Mouse (Mus musculus) liver, embryonic 11.5 days (tissue): Measurements from ENCODE around the gene Ing4. TPM values are rescaled to one million over a fixed set of nuclear protein-coding genes. Genes with fewer than 3 reads are reported as not detected.

Experiments used
- ATAC-seq: fragments of 200-750 bp; cut with Nextera tagmentation; replicated peaks from 2 replicates; pipeline ENCODE4 v1.8.0; 2017; ENCODE audit warnings: moderate number of reproducible peaks, mild to moderate bottlenecking, moderate TSS enrichment, moderate library complexity; ENCODE audit not compliant: low FRiP score
- DNase-seq: peaks from one replicate; pipeline ENCODE4 v3.0.0-alpha.2; 2017; ENCODE audit warnings: low spot score
- H3K27ac ChIP-seq: fragments of 300-500 bp; sonication (generic); 2 replicates; pipeline ENCODE4 v1.5.1; 2014; ENCODE audit warnings: mild to moderate bottlenecking, low read depth, low read length, control low read depth
- H3K27me3 ChIP-seq: fragments of 300-500 bp; sonication (generic); replicated peaks from 2 replicates; pipeline ENCODE4 v1.6.1; 2014; ENCODE audit warnings: low read length, mixed read lengths; ENCODE audit not compliant: control insufficient read depth, insufficient read depth
- H3K36me3 ChIP-seq: fragments of 300-500 bp; sonication (generic); 2 replicates; pipeline ENCODE4 v1.6.1; 2014; ENCODE audit warnings: mild to moderate bottlenecking, low read length, moderate library complexity, mixed read lengths; ENCODE audit not compliant: control insufficient read depth, insufficient read depth
- H3K4me1 ChIP-seq: fragments of 300-500 bp; sonication (generic); replicated peaks from 2 replicates; pipeline ENCODE4 v1.6.1; 2014; ENCODE audit warnings: low read length, mixed read lengths; ENCODE audit not compliant: control insufficient read depth, insufficient read depth
- H3K4me2 ChIP-seq: fragments of 300-500 bp; sonication (generic); 2 replicates; pipeline ENCODE4 v1.6.1; 2014; ENCODE audit warnings: mild to moderate bottlenecking, control low read depth, moderate library complexity
- H3K4me3 ChIP-seq: fragments of 300-500 bp; sonication (generic); 2 replicates; pipeline ENCODE4 v1.5.1; 2014; ENCODE audit warnings: low read depth, low read length, control low read depth
- H3K9ac ChIP-seq: fragments of 300-500 bp; sonication (generic); 2 replicates; pipeline ENCODE4 v1.6.1; 2014; ENCODE audit warnings: low read depth, low read length, control low read depth
- H3K9me3 ChIP-seq: fragments of 300-500 bp; sonication (generic); 2 replicates; pipeline ENCODE4 v1.6.1; 2016; ENCODE audit warnings: low read length, inconsistent platforms, mixed read lengths; ENCODE audit not compliant: control insufficient read depth
- WGBS: fragments of 180-500 bp; shearing (Covaris S2); extraction: QIAGEN DNeasy Blood & Tissue Kit; methylation state at CpG from one replicate; pipeline ENCODE4 v1.1.7; 2014; 5-methylcytosine and 5-hydroxymethylcytosine counted together
- polyA plus RNA-seq: library from polyadenylated mRNA; unstranded; fragments of >200 nt; fragmentation: Nextera tagmentation; extraction: Ambion mirVana; gene quantifications from 2 replicates; pipeline ENCODE4 v1.2.1, GENCODE M21; 2014

Gene Ing4
- polyA plus RNA-seq, 1 experiment from 2014 or later, result 63.8 TPM

DNA sequence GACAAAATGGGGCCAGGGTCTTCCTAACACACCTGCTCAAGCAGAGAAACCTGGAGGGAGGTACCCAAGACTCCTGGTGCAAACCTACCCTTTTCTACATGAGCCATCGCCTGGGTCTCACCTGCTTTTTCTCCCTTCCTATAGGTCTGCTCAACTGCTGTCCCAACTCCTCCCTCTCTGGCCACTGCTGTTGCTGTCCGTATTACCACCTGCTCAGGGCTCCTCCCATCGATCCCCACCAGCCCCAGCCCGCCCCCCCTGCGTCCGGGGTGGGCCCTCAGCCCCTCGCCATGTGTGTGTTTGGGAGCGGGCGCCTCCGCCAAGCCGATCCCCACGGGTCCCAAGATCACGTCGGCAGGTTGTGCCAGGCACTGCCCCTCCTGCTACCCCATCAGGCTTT is 40.5 kb upstream of the Ing4 start:
- Histone ChIP-seq H3K9ac (no peak overlapping the region), H3K4me2 (no peak overlapping the region), H3K9me3 (no peaks in the 10 kb centered on the region), H3K27me3 (peaks cover 81% of the 10 kb centered on the region), H3K4me1 (peaks cover 6% of the 10 kb centered on the region), H3K36me3 (no peaks in the 10 kb centered on the region), H3K27ac (no peak overlapping the region), H3K4me3 (no peak overlapping the region)
- ATAC-seq (no peak), DNase-seq (no peak)
- WGBS, result 32% methylated on average over 14 of the region's 14 CpGs

DNA sequence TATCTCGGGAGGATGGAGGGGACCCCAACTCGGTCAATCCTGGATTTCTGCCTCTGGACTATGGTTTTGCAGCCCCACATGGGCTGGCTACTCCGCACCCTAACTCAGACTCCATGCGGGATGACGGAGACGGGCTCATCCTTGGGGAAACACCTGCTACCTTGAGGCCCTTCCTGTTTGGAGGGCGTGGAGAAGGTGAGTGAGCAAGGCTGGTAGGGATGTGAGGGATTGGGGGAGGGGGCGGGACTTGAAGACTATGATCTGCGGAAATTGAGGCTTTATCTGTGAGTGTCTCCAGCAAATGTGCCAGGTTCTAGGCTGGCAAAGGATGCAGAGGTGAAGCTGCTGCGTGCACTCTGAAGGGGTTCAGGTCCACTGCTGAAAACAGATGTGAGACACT is 40.0 kb upstream of the Ing4 start:
- H3K9ac ChIP-seq, result no peak overlapping the region
- H3K27ac ChIP-seq, result no peak overlapping the region
- 39% methylated on average over 10 of the region's 10 CpGs for WGBS
- H3K4me1 ChIP-seq, result peaks cover 6% of the 10 kb centered on the region
- DNase-seq (no peak), ATAC-seq (no peak)
- H3K27me3 ChIP-seq, result peaks cover 77% of the 10 kb centered on the region
- H3K36me3 ChIP-seq, result no peaks in the 10 kb centered on the region
- H3K4me2 ChIP-seq, result no peak overlapping the region
- H3K9me3 ChIP-seq, result no peaks in the 10 kb centered on the region
- H3K4me3 ChIP-seq, result no peak overlapping the region

DNA sequence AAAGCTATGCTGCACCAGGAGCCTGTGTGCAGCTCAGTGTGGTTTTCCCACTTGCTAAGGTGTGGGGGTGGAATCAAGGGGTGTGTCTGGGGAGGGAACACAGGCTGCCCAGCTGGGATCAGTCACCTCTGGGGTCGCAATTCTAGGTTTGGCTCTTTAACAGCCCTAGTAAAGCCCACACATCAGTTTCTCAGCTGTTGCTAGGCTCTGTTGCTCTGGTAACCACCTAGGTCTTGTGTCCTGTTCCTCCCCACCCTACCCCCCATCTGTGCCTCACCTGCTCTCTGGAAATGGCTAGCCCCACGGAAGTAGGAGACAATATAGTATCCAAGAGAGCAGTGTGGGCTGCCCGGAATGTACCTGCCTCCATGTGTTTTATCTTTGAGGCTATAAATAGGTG is 35.9 kb upstream of the Ing4 start:
- H3K27me3 ChIP-seq, result peaks cover 35% of the 10 kb centered on the region

DNA sequence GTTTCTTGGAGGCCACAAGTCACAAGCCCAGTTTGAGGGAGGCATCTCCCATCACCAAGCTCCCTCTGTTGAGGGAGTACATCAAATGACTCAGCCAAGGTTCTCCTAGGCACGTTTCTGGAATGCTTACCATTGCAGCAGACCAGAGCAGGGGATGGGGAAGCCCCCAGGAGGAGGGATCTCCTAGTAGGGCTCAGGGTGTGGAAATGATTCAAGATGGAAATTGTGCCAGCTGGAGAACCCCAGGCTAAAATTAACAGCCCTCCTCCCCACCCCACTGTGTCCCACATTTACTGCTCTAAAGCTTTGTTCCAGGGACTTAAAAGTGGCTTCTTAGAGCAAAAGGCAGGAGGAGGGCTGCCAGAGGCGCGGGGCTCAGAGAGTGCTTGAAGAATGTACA is 34.5 kb upstream of the Ing4 start:
- Histone ChIP-seq H3K36me3 (no peaks in the 10 kb centered on the region), H3K4me1 (peaks cover 7% of the 10 kb centered on the region), H3K4me2 (no peak overlapping the region), H3K27ac (no peak overlapping the region), H3K9me3 (no peaks in the 10 kb centered on the region), H3K4me3 (no peak overlapping the region), H3K9ac (no peak overlapping the region), H3K27me3 (peaks cover 21% of the 10 kb centered on the region)
- DNase-seq (no peak), ATAC-seq (no peak)
- 48% methylated on average over 3 of the region's 3 CpGs for WGBS

More for the DNA sequence above, 35.9 kb upstream of the Ing4 start:
- no peak for DNase-seq
- Histone ChIP-seq H3K36me3 (no peaks in the 10 kb centered on the region), H3K27ac (no peak overlapping the region), H3K4me3 (no peak overlapping the region), H3K4me2 (no peak overlapping the region), H3K9ac (no peak overlapping the region), H3K9me3 (no peaks in the 10 kb centered on the region), H3K4me1 (peaks cover 3% of the 10 kb centered on the region; the same call in 1 of the 2 replicates)
- ATAC-seq, result no peak
- WGBS, result 60% methylated on average over 3 of the region's 3 CpGs

DNA sequence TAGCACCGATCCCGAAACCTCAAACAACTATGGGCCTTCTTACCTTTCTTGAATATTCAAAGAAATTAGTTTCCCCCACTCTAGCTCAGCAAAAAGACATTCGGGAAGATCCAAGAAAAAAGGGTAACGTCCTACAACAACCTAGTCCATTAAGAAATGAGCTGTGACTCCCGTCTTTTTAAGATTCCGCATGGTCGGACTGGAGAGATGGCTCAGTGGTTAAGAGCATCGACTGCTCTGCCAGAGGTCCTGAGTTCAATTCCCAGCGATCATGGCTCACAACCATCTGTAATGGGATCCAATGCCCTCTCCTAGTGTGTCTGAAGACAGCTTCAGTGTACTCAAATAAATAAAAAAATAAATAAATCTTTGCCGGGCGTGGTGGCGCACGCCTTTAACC is 31.5 kb upstream of the Ing4 start:
- Histone ChIP-seq H3K9ac (peak overlapping the region; percentile 73), H3K4me3 (peak overlapping the region; percentile 85), H3K27ac (peak overlapping the region; percentile 78; the same call in 1 of the 2 replicates), H3K9me3 (no peaks in the 10 kb centered on the region), H3K36me3 (peaks cover 11% of the 10 kb centered on the region), H3K4me2 (peak overlapping the region; percentile 84), H3K27me3 (no peaks in the 10 kb centered on the region), H3K4me1 (peaks cover 12% of the 10 kb centered on the region)
- ATAC-seq (no peak), DNase-seq (no peak)
- WGBS, result 40% methylated on average over 13 of the region's 13 CpGs

DNA sequence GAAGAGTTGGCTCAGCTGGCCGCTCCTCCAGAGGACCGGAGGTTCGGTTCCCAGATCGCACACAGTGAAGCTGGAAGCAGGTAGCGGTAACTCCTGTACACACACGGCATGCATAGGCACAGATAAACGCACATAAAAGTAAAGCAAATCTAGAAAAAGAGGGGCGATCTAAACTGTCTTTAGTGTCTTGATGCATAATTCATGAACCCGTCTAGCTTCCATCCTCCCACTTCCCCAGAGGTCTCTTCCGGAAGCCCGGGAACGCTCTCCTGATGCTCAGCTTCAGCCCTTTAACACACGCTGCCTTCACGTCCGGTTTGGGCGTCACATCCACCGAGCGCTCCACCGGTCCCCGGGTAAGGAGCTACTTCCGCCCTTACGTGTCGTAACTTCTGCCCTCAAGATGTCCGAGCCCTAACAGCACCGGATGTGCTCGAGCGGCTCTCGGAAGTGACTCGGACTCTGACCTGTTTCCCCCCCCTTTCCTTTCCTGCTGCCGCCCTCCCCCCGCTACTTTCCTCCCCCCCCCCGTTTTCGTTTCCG is 30.9 kb upstream of the Ing4 start:
- under 1% methylated on average over 32 of the region's 34 CpGs for WGBS
- ATAC-seq, result peak; percentile 97
- H3K4me2 ChIP-seq, result peak overlapping the region; percentile 84
- peak; percentile 95 for DNase-seq
- H3K9me3 ChIP-seq, result no peaks in the 10 kb centered on the region
- H3K27me3 ChIP-seq, result no peaks in the 10 kb centered on the region
- peaks cover 13% of the 10 kb centered on the region for H3K36me3 ChIP-seq
- peaks cover 12% of the 10 kb centered on the region for H3K4me1 ChIP-seq
- peak overlapping the region; percentile 85 for H3K4me3 ChIP-seq
- peak overlapping the region; percentile 94 for H3K9ac ChIP-seq
- H3K27ac ChIP-seq, result peak overlapping the region; percentile 95

DNA sequence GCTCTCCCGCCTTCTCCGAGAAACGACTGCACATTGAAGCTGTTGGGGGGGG is 30.6 kb upstream of the Ing4 start, which contains the start of gene Zfp384:
Gene Zfp384 (plus strand): TSS at position 17 of the 52 bp plus-strand sequence.
- peak within 1 kb of the TSS; percentile 84 for H3K4me2 ChIP-seq
- H3K4me3 ChIP-seq, result peak within 1 kb of the TSS; percentile 85
- H3K27me3 ChIP-seq, result no peaks in the 10 kb centered on the region
- 0% methylated on average over 2 of the region's 3 CpGs for whole genome bisulfite sequencing
- peaks cover 12% of the 10 kb centered on the region for H3K4me1 ChIP-seq
- ATAC-seq (no peak), DNase-seq (no peak)
- peaks cover 16% of the 10 kb centered on the region for H3K36me3 ChIP-seq
- H3K9me3 ChIP-seq, result no peaks in the 10 kb centered on the region
- peak within 1 kb of the TSS; percentile 95 for H3K27ac ChIP-seq
- H3K9ac ChIP-seq, result peak within 1 kb of the TSS; percentile 94

DNA sequence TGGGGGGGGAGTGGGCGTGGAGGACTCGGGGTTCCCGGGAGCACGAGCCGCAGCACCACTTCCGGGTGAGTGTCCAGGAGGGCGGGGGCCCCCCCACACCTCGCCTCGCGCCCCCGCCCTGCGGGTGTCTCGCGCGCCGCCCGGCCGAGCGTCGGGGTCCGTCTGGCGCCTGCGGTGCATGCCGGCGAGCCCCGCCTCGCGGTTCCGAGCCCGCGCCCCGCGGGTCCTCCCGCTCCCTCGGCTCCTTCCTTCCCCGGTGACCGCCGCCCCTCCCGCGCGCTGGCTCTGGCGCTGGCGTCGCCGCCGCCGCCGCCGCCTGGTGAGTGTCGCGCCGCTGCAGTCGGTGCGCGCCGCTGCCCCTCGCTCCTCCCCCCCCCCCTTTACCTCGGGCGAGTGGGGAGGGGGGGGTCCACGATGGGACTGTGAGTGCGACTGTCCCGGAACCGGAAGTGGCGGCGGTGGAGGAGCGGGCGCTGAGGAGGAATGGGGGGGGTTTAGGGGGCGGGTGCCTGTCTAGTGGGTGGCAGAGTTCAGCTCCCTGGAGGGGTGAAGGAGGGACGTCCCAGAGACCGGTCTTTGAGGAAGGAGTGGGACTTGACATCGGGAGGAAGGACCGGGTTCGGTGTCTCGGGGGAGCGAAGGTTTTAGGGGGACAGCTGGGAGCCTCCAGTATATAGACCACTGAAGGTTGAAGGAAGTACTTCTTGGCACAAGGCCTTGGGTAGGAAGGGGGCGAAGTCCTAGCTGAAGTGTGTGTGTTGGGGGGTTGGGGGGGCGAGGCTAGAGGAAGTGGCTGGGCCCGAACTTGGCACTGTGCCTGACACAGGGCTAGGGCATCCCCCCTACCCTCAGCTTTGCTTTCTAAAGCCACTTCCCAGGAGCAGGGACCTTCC is 30.1 kb upstream of the Ing4 start:
- DNase-seq (peak; percentile 82), ATAC-seq (peak; percentile 81)
- peaks cover 12% of the 10 kb centered on the region for H3K4me1 ChIP-seq
- no peaks in the 10 kb centered on the region for H3K27me3 ChIP-seq
- peak overlapping the region; percentile 85 for H3K4me3 ChIP-seq
- peaks cover 16% of the 10 kb centered on the region for H3K36me3 ChIP-seq
- under 1% methylated on average over 62 of the region's 78 CpGs for WGBS
- peak overlapping the region; percentile 95 for H3K27ac ChIP-seq
- no peaks in the 10 kb centered on the region for H3K9me3 ChIP-seq
- H3K9ac ChIP-seq, result peak overlapping the region; percentile 94
- peak overlapping the region; percentile 83 for H3K4me2 ChIP-seq

DNA sequence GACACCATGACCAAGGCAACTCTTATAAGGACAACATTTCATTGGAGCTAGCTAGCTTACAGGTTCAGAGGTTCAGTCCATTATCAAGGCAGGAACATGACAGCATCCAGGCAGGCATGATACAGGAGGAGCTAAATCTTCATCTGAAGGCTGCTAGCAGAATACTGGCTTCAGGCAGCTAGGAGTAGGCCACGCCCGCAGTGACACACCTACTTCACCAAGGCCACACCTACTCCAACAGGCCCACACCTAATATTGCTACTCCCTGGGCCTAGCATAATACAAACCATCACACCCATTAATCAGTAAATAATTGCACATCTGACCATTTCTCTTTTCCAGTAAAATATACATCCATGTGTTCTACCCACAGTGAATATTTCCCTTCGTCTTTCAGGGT is 21.9 kb upstream of the Ing4 start:
- Histone ChIP-seq H3K4me1 (peaks cover 2% of the 10 kb centered on the region; the same call in 1 of the 2 replicates), H3K27me3 (no peaks in the 10 kb centered on the region), H3K4me3 (no peak overlapping the region), H3K9me3 (no peaks in the 10 kb centered on the region), H3K36me3 (peaks cover 21% of the 10 kb centered on the region), H3K4me2 (no peak overlapping the region), H3K27ac (no peak overlapping the region), H3K9ac (no peak overlapping the region)
- DNase-seq, result no peak
- 87% methylated on average over 3 of the region's 3 CpGs for WGBS
- peak; percentile 84 for ATAC-seq
